Mouse (Mus musculus) liver, embryonic 14.5 days (tissue): ENCODE measurements around the gene Adam23. TPM values are rescaled to one million over a fixed set of nuclear protein-coding genes. Genes with fewer than 3 reads are reported as not detected.

Experiments
- ATAC-seq: fragments of 200-750 bp; cut with Nextera tagmentation; 2 replicates; pipeline ENCODE4 v1.8.0; 2017; ENCODE audit warnings: moderate number of reproducible peaks, mild to moderate bottlenecking, moderate library complexity; ENCODE audit not compliant: insufficient read depth
- DNase-seq, 3 experiments: peaks; one replicate each; pipeline ENCODE4 v3.0.0-alpha.2; 2012 to 2013; ENCODE audit warnings: low read depth in 3 of 3, low spot score in 3 of 3
- H3K27ac ChIP-seq: fragments of 300-500 bp; sonication (generic); 2 replicates; pipeline ENCODE4 v1.5.1; 2014; ENCODE audit warnings: moderate library complexity, mild to moderate bottlenecking, control low read depth, inconsistent platforms
- H3K27me3 ChIP-seq: fragments of 300-500 bp; sonication (generic); 2 replicates; pipeline ENCODE4 v1.6.1; 2014; ENCODE audit warnings: mild to moderate bottlenecking, low read length, moderate library complexity; ENCODE audit not compliant: control insufficient read depth, insufficient read depth
- H3K36me3 ChIP-seq: fragments of 300-500 bp; sonication (generic); replicated peaks from 2 replicates; pipeline ENCODE4 v1.6.1; 2014; ENCODE audit warnings: low read depth; ENCODE audit not compliant: control insufficient read depth, insufficient read depth
- H3K4me1 ChIP-seq, 2 experiments: fragments of 200-500 bp in 1 of 2; fragments of 300-500 bp in 1 of 2; sonication (generic) in 1 of 2; replicated peaks; 2 replicates each; pipeline ENCODE4 v1.6.1; 2012 to 2014; ENCODE audit warnings: antibody characterized with exemption in 1 of 2, inconsistent platforms in 1 of 2, low read length in 1 of 2; ENCODE audit not compliant: control insufficient read depth in 2 of 2, insufficient read depth in 2 of 2
- H3K4me2 ChIP-seq: fragments of 300-500 bp; sonication (generic); 2 replicates; pipeline ENCODE4 v1.6.1; 2014; ENCODE audit warnings: low read depth, mild to moderate bottlenecking, control low read depth, moderate library complexity
- H3K4me3 ChIP-seq, 2 experiments: fragments of 200-500 bp in 1 of 2; fragments of 300-500 bp in 1 of 2; sonication (generic) in 1 of 2; 2 replicates each; pipeline ENCODE4 v1.5.1; 2012 to 2014; ENCODE audit warnings: low read depth in 2 of 2, low read length in 2 of 2, mild to moderate bottlenecking in 2 of 2, control low read depth in 1 of 2, inconsistent platforms in 1 of 2, moderate library complexity in 1 of 2; ENCODE audit not compliant: insufficient read depth in 1 of 2
- H3K9ac ChIP-seq: fragments of 300-500 bp; sonication (generic); replicated peaks from 2 replicates; pipeline ENCODE4 v1.6.1; 2014; ENCODE audit warnings: mild to moderate bottlenecking, control low read depth, moderate library complexity
- H3K9me3 ChIP-seq: fragments of 300-500 bp; sonication (generic); 2 replicates; pipeline ENCODE4 v1.6.1; 2016; ENCODE audit warnings: low read length, mixed read lengths; ENCODE audit not compliant: control insufficient read depth
- CTCF ChIP-seq: IDR thresholded peaks from 2 replicates; pipeline ENCODE4 v1.5.1; 2016; ENCODE audit warnings: antibody characterized with exemption, low read depth, control low read depth
- EP300 ChIP-seq: IDR thresholded peaks from 2 replicates; pipeline ENCODE4 v1.6.1; 2016; ENCODE audit warnings: antibody characterized with exemption, low read depth
- WGBS: fragments of 180-500 bp; shearing (Covaris S2); extraction: QIAGEN DNeasy Blood & Tissue Kit; methylation state at CpG from one replicate; pipeline ENCODE4 v1.1.7; 2014; ENCODE audit not compliant: insufficient replicate concordance; 5-methylcytosine and 5-hydroxymethylcytosine counted together
- polyA plus RNA-seq, 2 experiments: library from polyadenylated mRNA; depleted of rRNA in 1 of 2; stranded (reverse) in 1 of 2; unstranded in 1 of 2; fragments of >200 nt; fragmentation: Nextera tagmentation in 1 of 2; extraction: Ambion mirVana in 1 of 2; gene quantifications; 2 replicates each; pipeline versions ENCODE4 v1.2.1 to v1.2.3; 2012 to 2014

The Adam23 gene
- polyA plus RNA-seq, 2 experiments = 0.24 to 0.36 TPM

GRCm38 (mm10) chr1:63566501-63566900 lies 120.8 kb downstream of the Adam23 start:
- Histone ChIP-seq H3K27me3 (no peaks in the 10 kb centered on the region), H3K4me1 (no peaks in the 10 kb centered on the region), H3K4me2 (no peak overlapping the region), H3K36me3 (no peaks in the 10 kb centered on the region), H3K9ac (no peak overlapping the region), H3K4me3 (no peak overlapping the region), H3K9me3 (no peaks in the 10 kb centered on the region), H3K27ac (no peak overlapping the region)
- DNase-seq (no peak), ATAC-seq (no peak)
- WGBS = 36% methylated on average over 7 of the region's 7 CpGs
- TF ChIP-seq CTCF = no peak
- no peak for TF ChIP-seq EP300

- Histone ChIP-seq H3K4me2 (no peak overlapping the region), H3K4me1 (no peaks in the 10 kb centered on the region), H3K4me3 (no peak overlapping the region), H3K9ac (no peak overlapping the region), H3K9me3 (no peaks in the 10 kb centered on the region), H3K27ac (no peak overlapping the region), H3K27me3 (no peaks in the 10 kb centered on the region), H3K36me3 (no peaks in the 10 kb centered on the region)
- ATAC-seq = no peak
- DNase-seq = no peak
- TF ChIP-seq EP300 = no peak
- no peak for TF ChIP-seq CTCF
- WGBS = 21% methylated on average over 4 of the region's 4 CpGs
These were observed 121.3 kb downstream of the Adam23 start for GRCm38 (mm10) chr1:63567031-63567430.

- Histone ChIP-seq H3K27me3 (no peaks in the 10 kb centered on the region), H3K9me3 (no peaks in the 10 kb centered on the region), H3K27ac (no peak overlapping the region), H3K4me2 (no peak overlapping the region), H3K4me1 (no peaks in the 10 kb centered on the region), H3K9ac (no peak overlapping the region), H3K4me3 (no peak overlapping the region), H3K36me3 (no peaks in the 10 kb centered on the region)
- 65% methylated on average over 7 of the region's 7 CpGs for WGBS
- no peak for DNase-seq
- ATAC-seq = no peak
- TF ChIP-seq EP300 (no peak), CTCF (no peak)
These were observed 126.5 kb downstream of the Adam23 start for GRCm38 (mm10) chr1:63572229-63572628.

- no peak for ATAC-seq
- no peaks in the 10 kb centered on the region for H3K4me1 ChIP-seq
- no peak overlapping the region for H3K4me2 ChIP-seq
- no peak overlapping the region for H3K4me3 ChIP-seq
- H3K9me3 ChIP-seq = no peaks in the 10 kb centered on the region
- no peaks in the 10 kb centered on the region for H3K36me3 ChIP-seq
- H3K9ac ChIP-seq = no peak overlapping the region
- 62% methylated on average over 6 of the region's 6 CpGs for WGBS
- TF ChIP-seq EP300 = no peak
- TF ChIP-seq CTCF = no peak
- no peaks in the 10 kb centered on the region for H3K27me3 ChIP-seq
- no peak for DNase-seq
- H3K27ac ChIP-seq = no peak overlapping the region
These were observed 127.7 kb downstream of the Adam23 start for GRCm38 (mm10) chr1:63573432-63573831.

DNA sequence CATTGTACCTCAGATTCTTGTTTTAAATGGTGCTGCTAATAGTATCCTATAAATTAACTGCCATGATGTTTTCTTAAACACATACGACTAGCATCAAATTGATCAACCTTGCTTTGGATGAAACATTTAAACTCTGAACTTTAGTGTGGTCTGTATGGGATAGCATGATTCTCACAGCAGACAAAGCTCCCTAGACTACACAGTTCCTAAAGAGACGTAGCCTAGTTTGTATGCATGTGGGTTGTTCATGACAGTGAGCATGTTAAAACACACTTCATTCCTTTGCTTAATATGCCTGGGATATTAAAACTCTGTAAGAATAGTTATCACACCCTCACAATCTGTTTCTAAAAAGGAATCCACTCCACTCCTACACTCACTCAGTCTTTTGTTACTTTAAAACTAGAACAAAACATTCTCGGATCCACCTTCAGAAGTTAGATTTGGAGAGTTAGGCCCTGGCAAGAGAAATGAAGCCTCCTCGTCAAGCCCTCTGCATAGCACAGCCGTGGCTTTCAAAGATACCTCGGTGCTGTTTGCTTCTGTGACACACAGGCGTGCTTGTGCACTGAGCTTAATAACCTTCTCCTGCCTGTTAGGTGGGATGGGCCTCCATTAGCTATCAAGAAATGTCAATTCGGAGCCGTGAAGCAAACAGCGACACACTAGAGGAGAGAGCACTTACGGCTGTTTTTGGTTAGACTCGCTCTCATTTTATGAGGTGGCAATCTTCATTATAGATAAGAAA lies 128.3 kb downstream of the Adam23 start:
- Histone ChIP-seq H3K27me3 (no peaks in the 10 kb centered on the region), H3K4me2 (no peak overlapping the region), H3K27ac (no peak overlapping the region), H3K9me3 (no peaks in the 10 kb centered on the region), H3K9ac (no peak overlapping the region), H3K4me1 (no peaks in the 10 kb centered on the region), H3K4me3 (no peak overlapping the region), H3K36me3 (no peaks in the 10 kb centered on the region)
- 59% methylated on average over 12 of the region's 12 CpGs for WGBS
- DNase-seq (no peak), ATAC-seq (no peak)
- TF ChIP-seq CTCF = no peak
- no peak for TF ChIP-seq EP300
